Mouse (Mus musculus) thymus, adult 2 months (tissue): ENCODE measurements around the gene Clybl.

ENCODE experiments used
- CTCF ChIP-seq: fragments of 200-500 bp; IDR thresholded peaks from 2 replicates; pipeline ENCODE4 v1.5.1; 2012; ENCODE audit warnings: mild to moderate bottlenecking, control low read depth, low read length, moderate library complexity, borderline replicate concordance; ENCODE audit not compliant: control insufficient read depth, poor library complexity, insufficient read depth; ENCODE audit errors: extremely low read depth
- POLR2A ChIP-seq: fragments of 200-500 bp; IDR thresholded peaks from 2 replicates; pipeline ENCODE4 v1.6.1; 2012; ENCODE audit warnings: mild to moderate bottlenecking, low read length, control low read depth, moderate library complexity; ENCODE audit not compliant: control insufficient read depth, poor library complexity, insufficient read depth; ENCODE audit errors: extremely low read depth

DNA sequence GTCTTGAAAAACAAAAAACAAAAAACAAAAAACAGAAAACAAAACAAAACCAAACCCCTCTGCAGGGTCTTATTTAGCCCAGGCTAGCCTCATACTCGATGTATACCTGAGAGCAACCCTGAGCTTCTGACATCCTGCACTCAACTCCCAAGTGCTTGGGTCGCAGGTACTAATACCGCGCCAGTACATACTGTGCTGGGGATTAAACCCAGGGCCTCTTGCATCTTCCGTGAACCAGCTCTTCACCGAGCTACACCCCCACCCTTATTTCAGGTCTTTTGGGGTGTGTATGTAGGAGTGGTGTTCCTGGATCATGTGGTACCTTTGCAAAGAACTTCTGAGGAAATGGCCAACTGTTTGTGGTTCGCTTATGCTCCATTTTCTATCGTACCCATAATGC, 13.1 kb downstream of the Clybl start:
- no peak for TF ChIP-seq CTCF
- no peak for TF ChIP-seq POLR2A
